Mouse (Mus musculus) ES-E14 (cell line): ENCODE data around the gene E130308A19Rik. TPM values are rescaled to one million over a fixed set of nuclear protein-coding genes. Genes with fewer than 3 reads are reported as not detected.

Source experiments
- DNase-seq: peaks from one replicate; pipeline ENCODE4 v3.0.0-alpha.2; 2013; ENCODE audit warnings: low read depth, low spot score
- H3K27ac ChIP-seq: 2 replicates; pipeline ENCODE4 v1.5.1; 2012; ENCODE audit warnings: low read depth, mild to moderate bottlenecking, low read length, moderate library complexity, mixed read lengths; ENCODE audit not compliant: poor library complexity, insufficient read depth, severe bottlenecking
- H3K36me3 ChIP-seq: 2 replicates; pipeline ENCODE4 v1.6.1; 2012; ENCODE audit warnings: mild to moderate bottlenecking, low read length, moderate library complexity, mixed read lengths; ENCODE audit not compliant: control insufficient read depth, poor library complexity, insufficient read depth, severe bottlenecking
- H3K4me1 ChIP-seq, 2 experiments: fragments of 150-350 bp in 1 of 2; sonication (generic) in 1 of 2; 2 replicates each; pipeline ENCODE4 v1.6.1; 2012; ENCODE audit warnings: low read length in 2 of 2, mild to moderate bottlenecking in 1 of 2, mixed read lengths in 1 of 2; ENCODE audit not compliant: control insufficient read depth in 2 of 2, insufficient read depth in 2 of 2, poor library complexity in 1 of 2
- H3K4me3 ChIP-seq, 2 experiments: fragments of 150-350 bp in 1 of 2; sonication (generic) in 1 of 2; 2 replicates each; pipeline ENCODE4 v1.5.1; 2012; ENCODE audit warnings: low read length in 2 of 2, low read depth in 1 of 2, mild to moderate bottlenecking in 1 of 2, mixed read lengths in 1 of 2; ENCODE audit not compliant: insufficient read depth in 1 of 2, poor library complexity in 1 of 2, severe bottlenecking in 1 of 2
- H3K9ac ChIP-seq: 2 replicates; pipeline ENCODE4 v1.6.1; 2012; ENCODE audit warnings: low read depth, mild to moderate bottlenecking, low read length, mixed read lengths; ENCODE audit not compliant: poor library complexity, insufficient read depth, severe bottlenecking
- H3K9me3 ChIP-seq: fragments of 150-350 bp; sonication (generic); 2 replicates; pipeline ENCODE4 v1.6.1; 2012; ENCODE audit warnings: low read depth, mild to moderate bottlenecking, low read length; ENCODE audit not compliant: control insufficient read depth, insufficient read depth
- CHD2 ChIP-seq: IDR thresholded peaks from 2 replicates; pipeline ENCODE4 v1.6.1; 2014; ENCODE audit warnings: mild to moderate bottlenecking, low read depth, low read length, inconsistent platforms
- HCFC1 ChIP-seq: IDR thresholded peaks from 2 replicates; pipeline ENCODE4 v1.6.1; 2012; ENCODE audit warnings: low read length, inconsistent platforms, borderline replicate concordance; ENCODE audit not compliant: insufficient read depth
- MAFK ChIP-seq: IDR thresholded peaks from 2 replicates; pipeline ENCODE4 v1.6.1; 2014; ENCODE audit warnings: mild to moderate bottlenecking, low read depth, low read length, inconsistent platforms; ENCODE audit not compliant: insufficient read depth
- ZC3H11A ChIP-seq: IDR thresholded peaks from 2 replicates; pipeline ENCODE4 v1.6.1; 2012; ENCODE audit warnings: low read depth, mild to moderate bottlenecking, inconsistent platforms, low read length, borderline replicate concordance
- ZNF384 ChIP-seq: IDR thresholded peaks from 2 replicates; pipeline ENCODE4 v1.6.1; 2012; ENCODE audit warnings: low read depth, low read length, inconsistent platforms
- in situ Hi-C, 2 experiments: fragments of 600-800 bp; cut with MboI; formaldehyde crosslinking; loops; one replicate each; pipeline ENCODE4 v1.15.1; 2025; ENCODE audit warnings: low sequenced_read_pairs in 2 of 2, inconsistent platforms in 1 of 2; ENCODE audit not compliant: unreplicated experiment in 2 of 2
- total RNA-seq: library from RNA; depleted of rRNA; stranded (reverse); fragments of 300-350 nt; gene quantifications from 2 replicates; pipeline ENCODE4 v1.2.3, GENCODE M21; 2012

The E130308A19Rik gene
- total RNA-seq, 1 experiment, result 14.9 TPM

- no peak overlapping the region for H3K4me3 ChIP-seq
- no peak overlapping the region for H3K27ac ChIP-seq
- no peaks in the 10 kb centered on the region for H3K4me1 ChIP-seq
- TF ChIP-seq HCFC1, result no peak
- TF ChIP-seq MAFK, result no peak
- no peak for TF ChIP-seq ZC3H11A
- no peak for TF ChIP-seq ZNF384
- TF ChIP-seq CHD2, result no peak
- no peaks in the 10 kb centered on the region for H3K9me3 ChIP-seq
- in situ Hi-C loops, result no loop called here
- peaks cover 4% of the 10 kb centered on the region; the same call in 1 of the 2 replicates for H3K36me3 ChIP-seq
- DNase-seq, result no peak
- H3K9ac ChIP-seq, result no peak overlapping the region
Measured at GRCm38 (mm10) chr4:59689055-59689454, 63.0 kb downstream of the E130308A19Rik start.

GRCm38 (mm10) chr4:59690145-59690544 lies 64.1 kb downstream of the E130308A19Rik start:
- Histone ChIP-seq H3K4me3 (no peak overlapping the region), H3K4me1 (no peaks in the 10 kb centered on the region), H3K9me3 (no peaks in the 10 kb centered on the region), H3K27ac (no peak overlapping the region), H3K36me3 (peaks cover 4% of the 10 kb centered on the region; the same call in 1 of the 2 replicates), H3K9ac (no peak overlapping the region)
- in situ Hi-C loops, result no loop called here
- no peak for DNase-seq
- TF ChIP-seq ZC3H11A, result no peak
- TF ChIP-seq MAFK, result no peak
- TF ChIP-seq HCFC1, result no peak
- TF ChIP-seq ZNF384, result no peak
- TF ChIP-seq CHD2, result no peak

DNA sequence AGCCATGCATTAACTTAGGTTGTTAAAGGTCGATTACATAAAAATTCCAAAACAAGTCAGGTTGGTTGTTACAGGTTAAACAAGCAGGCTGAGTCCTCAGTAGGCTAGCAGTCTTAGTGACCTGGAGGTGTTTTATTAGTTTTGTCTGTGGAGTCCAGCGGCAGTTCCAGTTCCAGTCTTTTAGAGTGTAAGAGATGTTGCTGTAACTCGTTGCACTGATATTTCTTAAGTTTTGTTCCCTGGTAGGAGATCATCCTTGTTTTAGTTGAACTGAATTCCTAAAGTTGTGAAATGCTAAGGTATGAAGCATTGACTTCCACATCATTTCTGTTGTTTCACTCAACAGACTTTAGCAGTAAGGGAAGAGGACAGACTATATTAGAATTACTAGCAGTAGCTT lies 70.8 kb downstream of the E130308A19Rik start:
- no peaks in the 10 kb centered on the region for H3K9me3 ChIP-seq

GRCm38 (mm10) chr4:59697869-59698268 lies 71.9 kb downstream of the E130308A19Rik start:
- no peaks in the 10 kb centered on the region for H3K9me3 ChIP-seq
- H3K27ac ChIP-seq, result no peak overlapping the region
- no peaks in the 10 kb centered on the region for H3K4me1 ChIP-seq
- no peak overlapping the region for H3K9ac ChIP-seq
- TF ChIP-seq MAFK, result no peak
- TF ChIP-seq ZC3H11A, result no peak
- TF ChIP-seq CHD2, result no peak
- no peak for TF ChIP-seq ZNF384
- TF ChIP-seq HCFC1, result no peak
- H3K36me3 ChIP-seq, result no peaks in the 10 kb centered on the region
- H3K4me3 ChIP-seq, result no peak overlapping the region
- in situ Hi-C loops, result no loop called here
- DNase-seq, result no peak

More for the DNA sequence above, 70.8 kb downstream of the E130308A19Rik start:
- TF ChIP-seq CHD2, result no peak
- TF ChIP-seq ZC3H11A, result no peak
- no peak for TF ChIP-seq ZNF384
- no peak for TF ChIP-seq HCFC1
- no peak for TF ChIP-seq MAFK
- Histone ChIP-seq H3K4me1 (no peaks in the 10 kb centered on the region), H3K27ac (no peak overlapping the region), H3K4me3 (no peak overlapping the region), H3K9ac (no peak overlapping the region), H3K36me3 (no peaks in the 10 kb centered on the region)
- in situ Hi-C loops, result no loop called here
- DNase-seq, result no peak
